Mouse (Mus musculus): ENCODE results near the gene Trip6. TPM values are rescaled to one million over a fixed set of nuclear protein-coding genes. Genes with fewer than 3 reads are reported as not detected.
A peak's percentile ranks its signal among the peaks of the same experiment; 100 is the strongest.

Gene Trip6
- 0.51 and 0.54 TPM in 2 replicates for polyA plus RNA-seq (2012)

DNA sequence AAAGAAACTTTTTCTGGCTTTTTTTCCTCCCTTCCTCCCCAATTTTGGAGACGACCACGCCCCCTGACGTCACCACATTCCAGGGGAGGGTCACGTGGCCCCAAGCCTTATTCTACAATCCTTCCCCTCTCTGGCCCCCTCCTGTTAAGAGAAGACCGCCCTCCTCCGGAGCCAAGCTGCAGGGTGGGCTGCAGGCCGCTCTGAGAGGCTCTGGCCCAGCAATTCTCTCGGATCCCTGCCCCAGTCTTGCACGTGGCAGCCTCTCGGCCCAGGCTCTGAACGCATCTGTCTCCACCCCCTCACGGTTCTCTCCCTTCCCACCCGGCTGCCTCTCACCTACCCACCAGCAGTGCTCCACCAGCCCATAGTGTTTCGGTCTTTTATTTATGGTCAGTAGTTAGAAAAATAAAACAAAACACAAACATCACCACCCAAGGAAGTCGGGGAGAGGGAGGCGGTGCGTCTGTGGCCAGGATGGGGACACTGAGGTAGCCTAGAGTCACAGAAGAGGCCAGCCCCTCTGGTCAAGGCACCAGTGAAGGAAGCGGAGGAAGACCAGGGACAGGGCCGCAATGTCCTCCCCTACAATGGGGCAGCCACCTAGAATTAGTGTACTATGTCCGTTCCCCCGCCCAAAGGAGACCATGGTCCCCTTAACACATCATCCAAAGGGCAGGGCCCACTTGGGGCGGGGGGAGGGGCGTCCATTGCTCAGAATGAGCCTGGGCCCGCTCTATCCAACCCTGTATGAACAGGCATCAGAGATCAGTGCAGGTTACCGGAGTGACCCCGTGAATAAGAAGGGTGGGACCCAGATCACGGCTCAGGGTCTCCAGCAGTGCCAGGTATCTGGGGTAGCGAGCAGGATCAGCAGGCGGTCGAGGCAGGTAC is at the start of gene Trip6:
TSS of gene Trip6 (minus strand) at position 212 of the 891 bp plus-strand sequence.
- peaks cover 57% of the 10 kb centered on the region for H3K4me1 ChIP-seq (ENCODE audit: control insufficient read depth)
- H3K36me3 ChIP-seq (ENCODE audit: control insufficient read depth), result peaks cover 16% of the 10 kb centered on the region
- TF ChIP-seq GATA1 (IDR thresholded peaks at IDR 0.05; ENCODE audit: low read length) (no peak), TAL1 (IDR thresholded peaks at IDR 0.05; ENCODE audit: low read length) (no peak)
- H3K4me3 ChIP-seq (replicated peaks), result peak within 1 kb of the TSS; percentile 61
- no peaks in the 10 kb centered on the region for H3K9me3 ChIP-seq (ENCODE audit: control insufficient read depth, low read length)
- peaks cover 15% of the 10 kb centered on the region for H3K27me3 ChIP-seq (ENCODE audit: control insufficient read depth)

DNA sequence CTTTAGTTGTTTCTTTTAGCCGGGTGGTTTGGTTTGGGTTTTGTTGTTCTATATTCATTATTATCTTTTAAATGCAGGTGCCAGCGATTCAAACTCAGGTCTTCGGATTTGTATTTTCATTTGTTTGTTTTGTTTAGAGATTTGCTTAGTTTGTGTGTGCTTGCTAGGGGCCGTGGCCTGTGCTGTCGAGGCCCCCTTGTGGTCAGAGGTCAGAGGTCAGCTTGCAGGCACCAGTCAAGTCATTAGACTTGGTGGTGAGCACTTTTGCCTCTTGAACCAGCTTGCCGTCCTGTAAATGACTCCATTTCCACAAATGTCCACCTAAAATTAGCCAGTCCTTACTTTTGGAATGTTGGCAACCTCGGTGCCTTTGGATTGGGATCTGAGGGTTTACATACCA is 44.2 kb upstream of the Trip6 start:
- TF ChIP-seq GATA1 (IDR thresholded peaks at IDR 0.05; ENCODE audit: low read length) (no peak), TAL1 (IDR thresholded peaks at IDR 0.05; ENCODE audit: low read length) (no peak)
- Histone ChIP-seq H3K36me3 (ENCODE audit: control insufficient read depth) (peaks cover 18% of the 10 kb centered on the region; the same call in 1 of the 2 replicates), H3K9me3 (ENCODE audit: control insufficient read depth, low read length) (no peaks in the 10 kb centered on the region), H3K27me3 (ENCODE audit: control insufficient read depth) (peaks cover 3% of the 10 kb centered on the region; the same call in 1 of the 2 replicates), H3K4me3 (replicated peaks) (no peak overlapping the region), H3K4me1 (ENCODE audit: control insufficient read depth) (no peaks in the 10 kb centered on the region)

DNA sequence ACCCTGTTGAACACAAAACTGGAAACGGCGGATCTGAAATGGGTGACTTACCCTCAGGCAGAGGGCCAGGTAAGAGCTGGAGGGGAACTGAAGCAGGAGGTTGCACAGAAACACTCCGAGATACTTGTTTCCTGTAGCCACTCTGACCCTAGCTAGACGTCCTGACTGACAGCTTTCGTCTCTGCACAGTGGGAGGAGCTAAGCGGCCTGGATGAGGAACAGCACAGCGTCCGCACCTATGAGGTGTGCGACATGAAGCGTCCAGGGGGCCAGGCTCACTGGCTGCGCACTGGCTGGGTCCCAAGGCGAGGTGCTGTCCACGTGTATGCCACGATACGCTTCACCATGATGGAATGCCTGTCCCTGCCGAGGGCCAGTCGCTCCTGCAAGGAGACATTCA is 39.9 kb upstream of the Trip6 start:
- Histone ChIP-seq H3K4me1 (ENCODE audit: control insufficient read depth) (no peaks in the 10 kb centered on the region), H3K4me3 (replicated peaks) (no peak overlapping the region), H3K27me3 (ENCODE audit: control insufficient read depth) (peaks cover 40% of the 10 kb centered on the region), H3K9me3 (ENCODE audit: control insufficient read depth, low read length) (no peaks in the 10 kb centered on the region), H3K36me3 (ENCODE audit: control insufficient read depth) (peaks cover 8% of the 10 kb centered on the region; the same call in 1 of the 2 replicates)
- TF ChIP-seq TAL1 (IDR thresholded peaks at IDR 0.05; ENCODE audit: low read length) (no peak), GATA1 (IDR thresholded peaks at IDR 0.05; ENCODE audit: low read length) (no peak)

DNA sequence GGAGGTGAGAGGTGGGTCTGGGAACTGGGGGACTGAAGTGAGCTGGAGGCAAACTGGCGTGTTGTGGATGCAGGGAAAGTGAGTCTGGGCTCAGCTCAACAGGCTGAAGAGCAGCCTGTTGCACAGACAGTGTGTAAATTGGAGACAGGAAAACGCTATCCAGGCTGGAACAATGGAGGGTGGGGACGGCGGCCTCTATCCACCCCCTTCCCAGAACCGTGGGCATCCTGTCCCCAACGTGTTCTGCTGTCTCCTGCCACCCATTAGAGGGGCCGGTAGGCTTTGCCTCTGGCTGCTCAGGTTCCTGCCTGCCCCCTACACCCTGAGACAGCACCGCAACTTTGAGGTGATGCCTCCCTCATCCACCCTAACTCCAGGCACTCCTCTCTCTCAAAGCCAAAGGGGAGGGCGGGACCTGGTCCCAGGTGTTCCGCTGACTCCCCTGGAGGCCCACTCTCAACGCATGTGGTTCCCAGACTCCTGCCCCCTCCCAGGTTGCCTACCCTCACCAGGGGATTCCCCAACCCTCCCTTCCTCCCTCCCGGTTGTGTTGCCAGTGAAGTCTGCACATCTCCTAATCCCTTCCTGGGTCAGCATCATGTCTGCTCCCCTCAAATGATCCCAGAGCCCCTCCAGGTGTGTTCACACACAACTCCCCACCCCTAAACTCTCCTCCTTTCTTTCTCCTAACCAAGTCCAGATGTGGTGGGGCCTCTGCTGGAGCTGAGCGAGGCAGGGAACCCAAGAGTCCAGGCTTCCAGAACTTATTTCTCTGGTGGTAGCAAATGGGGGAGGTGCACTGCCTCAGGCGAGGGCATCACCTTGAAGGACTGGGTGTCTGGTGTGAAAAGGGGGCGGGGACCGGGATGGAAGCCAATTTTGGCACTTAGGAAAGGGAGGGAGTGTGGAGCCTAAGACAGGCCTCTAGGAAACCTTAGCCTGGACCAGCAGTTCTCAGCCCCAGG is 38.1 kb upstream of the Trip6 start:
- Histone ChIP-seq H3K27me3 (ENCODE audit: control insufficient read depth) (peaks cover 57% of the 10 kb centered on the region), H3K4me3 (replicated peaks) (peak overlapping the region; percentile 0), H3K9me3 (ENCODE audit: control insufficient read depth, low read length) (no peaks in the 10 kb centered on the region), H3K4me1 (ENCODE audit: control insufficient read depth) (no peaks in the 10 kb centered on the region), H3K36me3 (ENCODE audit: control insufficient read depth) (peaks cover 5% of the 10 kb centered on the region; the same call in 1 of the 2 replicates)
- TF ChIP-seq GATA1 (IDR thresholded peaks at IDR 0.05; ENCODE audit: low read length) (no peak), TAL1 (IDR thresholded peaks at IDR 0.05; ENCODE audit: low read length) (no peak)

DNA sequence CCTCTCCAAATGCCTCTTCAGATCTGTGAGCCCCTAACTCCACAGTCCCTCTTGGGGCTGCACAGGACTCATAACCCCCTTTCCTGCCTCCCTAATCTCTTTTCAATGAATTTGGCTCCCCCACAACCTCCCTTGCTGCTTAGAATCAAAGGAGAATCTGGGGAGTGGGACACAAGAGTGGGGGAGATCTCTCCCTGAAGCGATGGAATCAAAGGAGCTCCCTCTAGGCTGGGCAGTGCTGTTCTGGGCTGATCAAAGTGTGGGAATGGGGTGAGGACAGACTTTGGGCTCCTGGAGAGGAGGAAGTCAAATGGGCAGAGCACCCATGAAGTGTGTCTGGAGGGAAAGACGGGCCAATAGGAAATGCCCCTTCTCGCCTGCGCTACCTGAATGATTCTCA is 37.2 kb upstream of the Trip6 start:
- Histone ChIP-seq H3K27me3 (ENCODE audit: control insufficient read depth) (peaks cover 59% of the 10 kb centered on the region), H3K4me3 (replicated peaks) (peak overlapping the region; percentile 56), H3K9me3 (ENCODE audit: control insufficient read depth, low read length) (no peaks in the 10 kb centered on the region), H3K36me3 (ENCODE audit: control insufficient read depth) (peaks cover 5% of the 10 kb centered on the region; the same call in 1 of the 2 replicates), H3K4me1 (ENCODE audit: control insufficient read depth) (no peaks in the 10 kb centered on the region)
- no peak for TF ChIP-seq GATA1 (IDR thresholded peaks at IDR 0.05; ENCODE audit: low read length)
- no peak for TF ChIP-seq TAL1 (IDR thresholded peaks at IDR 0.05; ENCODE audit: low read length)

DNA sequence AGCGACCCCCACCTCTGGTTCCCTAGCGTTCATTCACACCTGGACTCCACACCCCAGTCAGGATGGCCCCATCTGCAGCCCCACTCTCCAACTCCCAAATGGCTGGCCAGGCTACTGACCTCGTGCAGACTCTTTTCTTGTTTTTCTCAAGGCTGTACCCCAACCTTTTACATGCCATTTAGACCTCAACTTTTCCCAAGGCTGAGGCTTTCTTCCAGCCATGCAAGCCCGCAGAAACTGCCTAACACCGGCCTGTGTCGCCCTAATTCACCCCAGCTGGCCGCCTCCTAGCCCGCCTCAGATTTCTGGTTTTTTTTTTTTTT is 36.8 kb upstream of the Trip6 start:
- no peak for TF ChIP-seq GATA1 (IDR thresholded peaks at IDR 0.05; ENCODE audit: low read length)
- no peak for TF ChIP-seq TAL1 (IDR thresholded peaks at IDR 0.05; ENCODE audit: low read length)
- peaks cover 61% of the 10 kb centered on the region for H3K27me3 ChIP-seq (ENCODE audit: control insufficient read depth)
- peaks cover 5% of the 10 kb centered on the region; the same call in 1 of the 2 replicates for H3K36me3 ChIP-seq (ENCODE audit: control insufficient read depth)
- no peaks in the 10 kb centered on the region for H3K9me3 ChIP-seq (ENCODE audit: control insufficient read depth, low read length)
- H3K4me1 ChIP-seq (ENCODE audit: control insufficient read depth), result no peaks in the 10 kb centered on the region
- H3K4me3 ChIP-seq (replicated peaks), result peak overlapping the region; percentile 56

DNA sequence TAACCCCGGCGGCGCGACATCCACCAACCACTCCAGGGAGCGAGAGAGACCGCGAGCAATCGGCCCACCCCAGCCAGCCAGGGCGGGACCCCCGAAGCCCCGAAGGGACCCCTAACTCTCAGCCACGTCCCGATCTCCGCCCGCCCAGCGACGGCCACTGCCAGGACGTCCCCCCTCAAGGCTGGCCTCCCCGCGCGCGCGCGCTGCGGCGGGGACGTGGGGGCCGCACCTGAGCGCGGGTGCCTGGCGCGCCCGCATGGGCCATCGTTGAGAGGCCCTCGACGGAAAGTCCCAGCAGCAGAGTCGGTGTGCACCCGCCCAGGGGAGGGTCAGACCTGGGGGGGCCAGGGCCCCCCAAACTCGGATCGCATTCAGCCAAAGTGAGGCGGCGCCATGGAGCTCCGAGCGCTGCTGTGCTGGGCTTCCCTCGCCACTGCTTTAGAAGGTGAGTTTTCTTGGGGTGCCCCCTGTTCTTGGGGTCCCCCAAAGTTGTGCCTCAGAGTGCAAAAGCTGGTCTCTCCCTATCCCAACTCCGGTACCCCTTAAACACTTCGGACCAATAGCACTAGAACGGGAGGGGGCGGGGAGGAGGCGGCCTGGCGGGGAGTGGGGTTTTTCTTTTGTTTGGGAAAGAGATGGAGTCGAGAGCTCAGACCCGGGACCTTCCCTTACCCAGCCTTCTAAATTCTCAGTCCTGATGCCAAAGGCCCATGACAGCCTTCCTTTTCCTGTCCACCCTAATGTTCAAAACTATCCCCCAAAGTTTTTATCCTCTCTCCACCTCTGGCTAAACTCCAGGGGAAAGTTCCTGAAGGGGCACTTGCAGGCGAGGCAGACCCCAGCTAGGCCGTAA is 36.2 kb upstream of the Trip6 start:
- H3K27me3 ChIP-seq (ENCODE audit: control insufficient read depth), result peaks cover 61% of the 10 kb centered on the region
- peaks cover 5% of the 10 kb centered on the region; the same call in 1 of the 2 replicates for H3K36me3 ChIP-seq (ENCODE audit: control insufficient read depth)
- H3K4me3 ChIP-seq (replicated peaks), result peak overlapping the region; percentile 56
- TF ChIP-seq GATA1 (IDR thresholded peaks at IDR 0.05; ENCODE audit: low read length) (no peak), TAL1 (IDR thresholded peaks at IDR 0.05; ENCODE audit: low read length) (no peak)
- no peaks in the 10 kb centered on the region for H3K4me1 ChIP-seq (ENCODE audit: control insufficient read depth)
- no peaks in the 10 kb centered on the region for H3K9me3 ChIP-seq (ENCODE audit: control insufficient read depth, low read length)
